Mouse (Mus musculus) ES-Bruce4 (cell line): ENCODE measurements around the gene Gm10959.

ENCODE experiments used
- CTCF ChIP-seq: IDR thresholded peaks from one replicate; pipeline ENCODE4 v1.8.1; 2011; ENCODE audit warnings: low read depth, low read length
- EP300 ChIP-seq: IDR thresholded peaks from 2 replicates; pipeline ENCODE4 v1.6.1; 2011; ENCODE audit warnings: low read depth, low read length; ENCODE audit not compliant: insufficient read depth
- POLR2A ChIP-seq: IDR thresholded peaks from one replicate; pipeline ENCODE4 v1.8.1; 2011; ENCODE audit warnings: low read length; ENCODE audit not compliant: insufficient read depth

- no peak for TF ChIP-seq POLR2A
- no peak for TF ChIP-seq EP300
- no peak for TF ChIP-seq CTCF
Observed at GRCm38 (mm10) chr3:122894772-122895171, 24.4 kb downstream of the Gm10959 start, which contains the start of gene Fabp2.
